Mouse (Mus musculus): Measurements from ENCODE around the gene Lemd1. TPM values are rescaled to one million over a fixed set of nuclear protein-coding genes. Genes with fewer than 3 reads are reported as not detected.
"Not testable (repeated sequence)": the region's sequence is repeated elsewhere in the genome, so short reads cannot be mapped to it uniquely, and the experiment has no call there.

The Lemd1 gene
- total RNA-seq, 1 experiment from 2014 or later: not detected

DNA sequence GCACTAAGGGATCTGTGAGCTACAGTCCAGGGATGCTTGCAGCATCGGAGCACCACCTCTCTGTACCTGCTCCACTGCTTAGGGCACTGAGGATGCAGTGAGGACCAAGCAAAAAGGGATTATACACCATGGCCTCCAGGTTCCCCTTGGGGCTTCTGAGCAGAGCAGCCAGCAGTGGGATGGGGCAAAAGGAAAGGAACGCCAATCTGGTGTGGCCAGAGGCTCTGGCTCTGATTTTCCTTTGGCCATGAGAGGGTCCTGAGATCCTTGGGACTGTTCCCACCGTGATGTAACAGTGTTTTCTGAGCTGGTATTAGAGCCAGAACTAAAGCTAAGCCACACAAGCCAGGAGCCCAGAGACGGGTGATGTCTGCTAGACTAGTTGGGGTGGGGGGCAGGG is 31.6 kb upstream of the Lemd1 start:
- no peak for ATAC-seq (replicated peaks in 1 of 2; ENCODE audit: insufficient read depth in 1 of 2, low FRiP score in 2 of 2, low TSS enrichment in 1 of 2, low read depth in 1 of 2, poor library complexity in 2 of 2, severe bottlenecking in 2 of 2)

DNA sequence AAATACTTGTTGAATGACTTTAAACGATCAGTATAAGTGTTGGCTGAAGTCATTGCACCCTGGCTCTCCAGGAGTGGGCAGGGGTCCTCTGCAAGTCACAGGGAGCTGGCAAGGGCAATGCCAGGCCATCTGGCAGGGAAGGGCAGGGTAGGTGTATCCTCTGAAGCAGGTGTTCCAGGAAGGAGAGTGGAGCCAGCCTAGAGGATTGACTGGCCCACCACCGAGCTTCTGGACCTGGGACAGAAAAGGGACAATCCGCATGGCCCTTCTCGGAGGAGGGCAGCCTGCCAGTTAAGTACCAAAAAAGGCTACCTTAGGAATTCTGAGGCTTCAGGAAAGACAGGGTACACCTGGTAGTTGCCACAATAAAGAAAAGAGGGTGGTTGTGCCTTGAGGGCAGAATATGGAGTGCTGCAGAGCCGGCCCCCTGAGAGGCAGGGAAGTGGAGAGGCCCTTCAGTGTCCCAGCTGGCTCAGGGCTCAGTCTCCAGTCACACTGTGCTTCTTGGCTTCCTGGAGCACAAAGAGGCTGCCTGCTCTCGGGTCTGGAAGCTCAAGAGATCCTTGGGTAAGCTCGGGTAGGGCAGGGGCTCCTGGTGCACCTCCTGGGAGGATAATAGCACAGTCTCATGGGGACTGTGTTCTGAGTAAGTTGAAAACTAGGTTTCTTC is 29.9 kb upstream of the Lemd1 start:
- ATAC-seq (replicated peaks in 1 of 2; ENCODE audit: insufficient read depth in 1 of 2, low FRiP score in 2 of 2, low TSS enrichment in 1 of 2, low read depth in 1 of 2, poor library complexity in 2 of 2, severe bottlenecking in 2 of 2): no peak

DNA sequence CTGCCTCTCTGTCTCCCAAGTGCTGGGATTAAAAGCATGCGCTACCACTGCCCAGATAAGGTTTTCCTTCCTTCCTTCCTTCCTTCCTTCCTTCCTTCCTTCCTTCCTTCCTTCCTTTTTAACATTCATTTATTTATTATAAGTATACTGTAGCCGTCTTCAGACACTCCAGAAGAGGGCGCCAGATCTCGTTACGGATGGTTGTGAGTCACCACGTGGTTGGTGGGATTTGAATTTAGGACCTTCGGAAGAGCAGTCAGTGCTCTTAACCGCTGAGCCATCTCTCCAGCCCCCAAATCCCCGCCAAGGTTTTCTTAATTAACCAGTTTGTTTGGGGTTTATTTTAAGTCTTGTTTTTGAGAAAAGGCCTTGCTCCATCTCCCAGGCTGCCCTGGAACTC is 28.6 kb upstream of the Lemd1 start:
- ATAC-seq (replicated peaks in 1 of 2; ENCODE audit: insufficient read depth in 1 of 2, low FRiP score in 2 of 2, low TSS enrichment in 1 of 2, low read depth in 1 of 2, poor library complexity in 2 of 2, severe bottlenecking in 2 of 2): not testable (repeated sequence)

DNA sequence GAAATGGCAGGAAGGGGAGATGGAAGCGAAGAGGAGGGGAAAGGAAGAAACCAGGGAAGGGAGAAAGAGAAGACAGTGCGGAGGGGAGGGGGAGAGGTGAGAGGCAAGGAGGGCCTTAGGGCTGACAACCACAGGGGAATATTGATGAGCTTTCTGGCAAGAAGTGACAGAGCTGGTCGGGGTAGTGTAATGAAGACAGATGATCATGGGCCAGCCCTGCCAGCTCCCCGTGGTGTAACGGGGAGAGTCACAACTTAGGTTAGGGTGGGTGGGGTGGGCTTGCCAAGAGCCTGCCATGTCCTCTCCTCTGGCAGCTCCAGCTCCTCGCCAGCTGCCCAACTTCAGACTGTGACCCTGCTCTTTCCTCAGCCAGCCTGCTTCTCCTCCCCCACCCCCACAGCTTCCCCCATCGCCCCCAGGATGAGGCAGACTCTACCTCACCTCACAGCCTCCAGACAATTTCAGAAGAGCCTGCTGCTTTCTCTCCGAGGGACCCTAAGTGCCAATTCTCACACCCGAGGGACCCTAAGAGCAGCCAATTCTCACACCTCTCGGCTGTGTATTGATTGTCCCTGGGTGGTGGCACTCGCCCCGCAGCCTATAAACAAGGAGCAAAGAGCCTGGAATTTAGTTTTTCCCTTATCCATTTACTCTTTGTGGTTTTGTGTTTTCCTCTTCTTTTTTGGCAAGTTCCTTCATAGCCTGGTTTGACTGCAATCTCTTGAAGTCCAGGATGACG is 26.3 kb upstream of the Lemd1 start:
- no peak for ATAC-seq (replicated peaks in 1 of 2; ENCODE audit: insufficient read depth in 1 of 2, low FRiP score in 2 of 2, low TSS enrichment in 1 of 2, low read depth in 1 of 2, poor library complexity in 2 of 2, severe bottlenecking in 2 of 2)

DNA sequence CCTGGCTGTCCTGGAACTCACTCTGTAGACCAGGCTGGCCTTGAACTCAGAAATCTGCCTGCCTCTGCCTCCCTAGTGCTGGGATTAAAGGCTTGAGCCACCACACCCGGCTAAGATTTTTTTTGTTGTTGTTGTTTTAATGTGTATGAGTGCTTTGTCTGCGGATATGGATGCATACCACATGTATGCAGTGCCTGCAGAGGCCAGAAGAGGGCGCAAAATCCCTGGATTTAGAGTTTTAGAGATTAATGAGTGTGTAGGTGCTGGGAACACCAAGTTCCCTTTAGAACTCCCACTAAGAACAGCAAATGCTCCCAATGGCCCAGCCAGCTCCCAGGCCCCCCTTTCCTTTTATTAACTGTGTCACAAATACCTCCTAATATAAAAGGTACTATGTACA is 25.4 kb upstream of the Lemd1 start:
- no peak for ATAC-seq (replicated peaks in 1 of 2; ENCODE audit: insufficient read depth in 1 of 2, low FRiP score in 2 of 2, low TSS enrichment in 1 of 2, low read depth in 1 of 2, poor library complexity in 2 of 2, severe bottlenecking in 2 of 2)

DNA sequence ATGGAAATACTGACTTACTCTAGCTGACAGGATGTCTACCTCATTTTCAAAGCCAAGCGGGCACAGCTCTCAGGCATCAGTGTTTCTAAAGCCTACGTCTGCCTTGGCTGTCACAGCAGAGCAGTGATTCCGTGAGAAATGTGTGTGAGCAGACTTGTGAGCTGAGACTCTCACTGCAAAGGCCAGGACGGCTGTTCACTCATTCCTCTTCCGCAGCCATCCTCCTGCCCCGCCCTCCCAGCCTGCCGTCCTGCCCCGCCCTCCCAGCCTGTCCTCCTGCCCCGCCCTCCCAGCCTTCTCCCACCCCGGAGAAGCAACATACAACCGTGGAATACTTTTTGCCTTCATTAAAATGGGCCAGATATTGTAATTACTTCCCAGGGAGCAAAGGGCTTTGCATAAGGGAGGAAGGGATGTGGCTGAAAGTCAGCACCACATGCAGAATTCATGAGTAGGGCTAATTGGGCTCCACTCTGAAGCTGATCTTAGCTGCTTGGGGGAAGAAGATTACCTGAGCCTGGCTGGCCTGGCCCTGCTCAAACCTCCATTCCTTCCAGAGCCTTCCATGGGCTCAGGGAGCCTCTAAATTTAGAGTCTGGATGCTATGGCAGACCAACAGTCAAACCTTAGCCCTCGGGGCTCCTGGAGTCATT is 23.0 kb upstream of the Lemd1 start:
- ATAC-seq (replicated peaks in 1 of 2; ENCODE audit: insufficient read depth in 1 of 2, low FRiP score in 2 of 2, low TSS enrichment in 1 of 2, low read depth in 1 of 2, poor library complexity in 2 of 2, severe bottlenecking in 2 of 2): 0 out of 4 replicates have a peak, but pooled peaks of 1 of the 2 experiments have one; percentile 22

DNA sequence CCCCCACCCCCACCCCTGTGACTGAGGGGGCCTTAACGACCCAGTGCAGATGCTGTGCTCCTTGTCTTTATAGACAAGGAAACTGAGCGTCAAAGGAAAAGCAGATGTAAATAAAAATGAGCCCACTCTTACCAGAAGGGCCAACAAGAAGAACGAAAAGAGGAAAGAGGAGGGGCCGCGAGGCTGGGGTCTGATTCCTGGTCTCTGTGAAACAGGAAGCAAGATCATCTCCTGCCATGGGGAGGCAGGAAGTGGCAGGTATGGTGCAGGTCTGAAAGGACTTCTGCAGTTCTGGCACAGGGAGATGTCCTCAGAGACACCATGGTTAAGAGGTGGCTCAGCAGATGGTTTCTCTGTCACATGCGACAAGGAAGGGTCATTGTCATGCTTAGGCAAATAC is 20.5 kb upstream of the Lemd1 start:
- ATAC-seq (replicated peaks in 1 of 2; ENCODE audit: insufficient read depth in 1 of 2, low FRiP score in 2 of 2, low TSS enrichment in 1 of 2, low read depth in 1 of 2, poor library complexity in 2 of 2, severe bottlenecking in 2 of 2): no peak

DNA sequence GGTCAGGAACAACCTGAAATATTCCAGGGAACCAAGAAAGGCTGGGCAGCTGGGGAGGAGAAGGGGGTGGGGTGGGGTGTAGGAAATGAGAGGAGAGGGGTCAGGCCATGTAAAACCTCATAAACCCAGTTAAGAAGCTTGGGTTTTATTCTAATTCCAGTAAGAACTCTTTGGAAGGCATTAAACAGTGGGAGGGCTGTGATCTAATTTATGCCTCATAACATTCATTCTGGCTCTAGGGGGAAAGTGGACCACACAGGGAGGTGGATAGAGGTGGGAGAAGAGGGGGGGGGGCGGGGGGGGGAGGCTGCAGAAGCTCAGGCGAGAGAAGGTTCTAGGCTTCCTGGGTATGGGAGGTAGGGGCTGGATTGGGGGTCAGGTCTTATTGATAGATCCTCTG is 19.6 kb upstream of the Lemd1 start:
- ATAC-seq (replicated peaks in 1 of 2; ENCODE audit: insufficient read depth in 1 of 2, low FRiP score in 2 of 2, low TSS enrichment in 1 of 2, low read depth in 1 of 2, poor library complexity in 2 of 2, severe bottlenecking in 2 of 2): no peak

DNA sequence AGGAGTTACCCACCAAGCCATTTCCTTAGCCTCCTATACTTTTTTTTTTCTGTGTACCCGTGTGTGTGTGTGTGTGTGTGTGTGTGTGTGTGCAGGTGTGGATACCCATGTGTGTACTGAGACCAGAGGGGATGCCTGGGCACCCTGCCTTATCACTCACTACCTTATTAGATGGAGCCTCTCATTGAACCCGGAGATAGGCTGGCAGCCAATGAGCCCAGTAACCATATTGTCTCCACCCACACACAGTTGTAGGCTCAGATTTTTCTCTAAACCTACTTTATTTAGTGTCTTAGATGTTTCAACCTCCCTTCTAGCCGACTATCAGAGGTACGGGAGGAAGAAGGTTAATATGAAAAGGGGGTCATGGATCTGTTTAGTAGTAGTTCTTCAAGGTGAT is 4.9 kb upstream of the Lemd1 start:
- ATAC-seq (replicated peaks in 1 of 2; ENCODE audit: insufficient read depth in 1 of 2, low FRiP score in 2 of 2, low TSS enrichment in 1 of 2, low read depth in 1 of 2, poor library complexity in 2 of 2, severe bottlenecking in 2 of 2): no peak

DNA sequence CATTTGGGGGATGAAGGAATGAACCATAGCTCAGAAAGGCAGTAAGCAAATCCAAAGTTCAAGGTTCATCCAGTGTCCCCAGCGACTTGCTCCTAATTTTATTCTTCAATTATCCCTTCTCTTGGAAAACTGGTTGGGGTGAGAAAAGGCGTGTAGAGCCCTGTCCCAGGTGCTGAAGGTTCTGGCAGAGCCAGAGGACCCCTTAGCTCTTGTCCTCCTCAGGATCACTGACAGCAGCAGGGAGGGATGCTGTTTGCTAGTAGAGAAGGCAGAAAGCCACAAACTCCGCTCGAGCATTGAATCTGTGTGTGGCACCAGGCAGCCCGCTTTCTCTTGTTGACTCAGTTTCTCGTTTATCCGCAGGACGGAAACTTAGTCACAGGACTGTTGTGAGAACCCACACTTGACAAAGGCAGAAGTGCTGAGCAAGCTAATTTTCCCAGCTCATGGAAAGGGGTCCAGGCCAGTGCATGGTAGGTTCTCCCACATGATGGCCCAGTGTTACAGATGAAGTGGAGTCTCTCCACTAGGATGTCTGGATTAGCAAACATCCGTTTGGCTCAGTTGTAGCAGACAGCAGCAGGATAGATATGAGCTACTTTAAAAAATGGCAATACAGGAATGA is 2.7 kb upstream of the Lemd1 start:
- ATAC-seq (replicated peaks in 1 of 2; ENCODE audit: insufficient read depth in 1 of 2, low FRiP score in 2 of 2, low TSS enrichment in 1 of 2, low read depth in 1 of 2, poor library complexity in 2 of 2, severe bottlenecking in 2 of 2): no peak

DNA sequence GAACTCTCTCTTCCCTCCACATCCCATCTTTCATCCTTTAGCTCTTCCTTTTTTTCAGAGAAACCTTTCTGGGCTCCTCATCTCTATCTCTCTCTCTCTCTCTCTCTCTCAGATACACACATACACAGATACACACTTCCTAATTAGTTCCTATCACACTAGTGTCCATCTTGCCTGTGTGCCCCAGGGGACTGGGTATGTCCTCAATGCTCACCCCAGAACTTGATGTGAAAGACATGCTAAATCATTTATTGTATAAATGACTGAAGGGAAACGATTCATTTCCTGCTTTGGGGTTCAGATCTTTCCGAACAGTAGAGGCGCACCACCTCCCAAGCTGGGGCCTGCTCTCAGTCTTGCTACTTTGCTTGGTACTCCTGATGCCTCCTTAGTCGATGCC is 2.0 kb upstream of the Lemd1 start:
- no peak for ATAC-seq (replicated peaks in 1 of 2; ENCODE audit: insufficient read depth in 1 of 2, low FRiP score in 2 of 2, low TSS enrichment in 1 of 2, low read depth in 1 of 2, poor library complexity in 2 of 2, severe bottlenecking in 2 of 2)

DNA sequence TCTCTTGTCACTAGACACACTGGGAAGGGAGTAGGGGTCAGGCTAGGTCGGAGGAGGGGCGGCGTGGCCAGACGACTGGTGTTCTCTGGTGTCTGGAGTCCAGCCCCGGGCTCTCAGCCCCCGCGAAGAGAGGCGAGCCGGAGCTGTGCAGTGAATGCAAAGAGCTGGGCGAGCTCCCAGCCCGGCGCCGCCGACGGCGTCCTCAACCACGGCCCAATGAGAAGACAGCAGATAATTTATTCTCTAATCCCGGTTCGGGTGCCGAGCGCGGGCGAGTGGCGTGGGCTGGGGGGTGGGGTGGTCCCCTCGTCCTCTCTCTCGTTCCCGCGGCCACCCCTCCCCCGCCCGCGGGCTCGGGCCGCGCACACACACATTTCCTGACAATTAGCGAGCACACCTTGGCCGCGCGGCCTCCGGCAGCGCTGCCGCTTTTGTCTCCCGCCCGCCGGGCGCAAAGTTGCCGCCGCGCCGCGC is 1.2 kb upstream of the Lemd1 start:
- ATAC-seq (replicated peaks in 1 of 2; ENCODE audit: insufficient read depth in 1 of 2, low FRiP score in 2 of 2, low TSS enrichment in 1 of 2, low read depth in 1 of 2, poor library complexity in 2 of 2, severe bottlenecking in 2 of 2): no peak

DNA sequence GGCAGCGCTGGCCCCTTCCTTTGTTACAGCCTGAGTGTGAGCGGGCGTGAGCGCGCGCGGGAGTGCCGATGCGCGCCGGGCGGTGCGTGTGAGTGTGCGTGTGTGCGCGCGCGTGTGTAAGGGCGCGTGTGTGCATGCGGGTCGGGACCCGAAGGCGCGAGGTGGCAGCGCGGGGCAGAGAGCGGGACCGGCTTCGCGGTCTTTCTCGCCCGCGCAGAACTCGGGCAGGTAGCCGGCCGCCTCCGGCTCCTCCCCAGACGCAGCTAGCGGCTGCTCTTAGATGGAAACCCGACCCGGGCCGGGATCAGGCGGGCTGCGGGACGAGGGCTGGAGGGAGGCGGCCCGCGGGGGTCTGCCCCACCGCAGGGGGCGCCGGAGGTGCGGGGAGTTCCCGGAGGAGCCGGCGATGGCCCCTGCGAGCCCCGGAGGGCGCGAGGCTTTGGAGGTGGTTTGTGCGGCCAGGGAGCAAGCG is 574 bp upstream of the Lemd1 start:
- no peak for ATAC-seq (replicated peaks in 1 of 2; ENCODE audit: insufficient read depth in 1 of 2, low FRiP score in 2 of 2, low TSS enrichment in 1 of 2, low read depth in 1 of 2, poor library complexity in 2 of 2, severe bottlenecking in 2 of 2)

DNA sequence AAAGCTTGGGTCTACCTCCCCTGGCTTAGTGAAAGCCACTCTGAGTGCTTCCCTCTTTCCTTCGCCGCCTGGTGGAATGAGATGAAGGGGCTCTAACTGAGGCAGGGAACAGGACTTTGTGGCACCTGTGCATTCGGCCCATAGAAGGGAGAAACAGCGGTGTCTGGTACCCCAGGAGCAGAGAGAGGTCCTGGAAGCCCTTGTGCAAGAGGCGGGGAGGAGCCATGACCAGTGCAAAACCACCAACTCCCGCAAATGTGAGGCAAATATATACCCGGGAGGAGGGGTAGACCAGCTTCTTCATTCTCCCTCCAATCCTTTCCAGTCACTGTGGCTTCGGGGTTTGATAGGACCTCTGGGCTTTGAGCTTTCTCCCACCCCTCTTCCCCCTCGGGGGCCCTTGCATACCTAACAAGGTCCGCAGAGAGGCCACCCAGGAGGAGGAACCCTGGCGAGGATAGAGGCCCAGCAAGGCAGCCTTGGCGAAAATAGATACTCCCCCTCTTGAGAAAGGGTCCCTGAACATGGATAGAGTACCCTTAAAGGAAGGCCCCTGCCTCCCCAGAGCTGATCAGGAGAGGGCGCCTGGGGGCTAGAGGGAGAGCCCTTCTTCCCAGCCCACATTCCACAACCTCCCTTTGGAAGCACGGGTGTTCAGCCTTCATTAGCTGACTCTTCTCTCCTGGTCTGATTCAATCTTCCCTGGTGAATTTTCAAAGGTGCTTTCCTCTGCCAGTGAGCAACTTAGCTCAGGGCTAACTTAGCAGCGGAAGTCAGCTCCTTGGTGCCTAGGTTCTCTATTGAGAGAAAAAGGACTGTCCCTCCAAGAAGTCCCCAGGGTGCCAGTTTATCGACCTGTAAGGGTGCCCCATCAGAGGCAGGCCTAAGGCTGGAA is 802 bp downstream of the Lemd1 start:
- ATAC-seq (replicated peaks in 1 of 2; ENCODE audit: insufficient read depth in 1 of 2, low FRiP score in 2 of 2, low TSS enrichment in 1 of 2, low read depth in 1 of 2, poor library complexity in 2 of 2, severe bottlenecking in 2 of 2): 0 out of 4 replicates have a peak, but pooled peaks of 1 of the 2 experiments have one; percentile 9

DNA sequence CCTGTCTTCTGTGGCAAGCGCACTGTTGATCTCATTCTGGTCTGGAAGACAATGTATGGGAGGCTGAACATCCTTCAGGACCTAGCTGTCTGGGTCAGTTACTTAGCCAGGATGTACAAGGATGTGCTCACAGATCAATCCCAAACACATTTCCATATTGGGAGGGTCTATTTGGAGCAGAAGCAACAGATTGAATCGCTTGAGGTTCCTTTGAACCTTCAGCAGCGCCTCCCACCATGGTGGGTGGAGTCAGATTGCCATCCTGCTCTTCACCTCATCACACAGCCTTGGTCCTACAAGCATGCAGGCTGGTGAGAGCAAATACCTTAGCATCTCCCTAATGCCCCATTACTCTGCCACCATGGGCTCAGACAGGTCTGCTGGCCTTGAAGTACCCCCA is 2.6 kb downstream of the Lemd1 start:
- no peak for ATAC-seq (replicated peaks in 1 of 2; ENCODE audit: insufficient read depth in 1 of 2, low FRiP score in 2 of 2, low TSS enrichment in 1 of 2, low read depth in 1 of 2, poor library complexity in 2 of 2, severe bottlenecking in 2 of 2)

DNA sequence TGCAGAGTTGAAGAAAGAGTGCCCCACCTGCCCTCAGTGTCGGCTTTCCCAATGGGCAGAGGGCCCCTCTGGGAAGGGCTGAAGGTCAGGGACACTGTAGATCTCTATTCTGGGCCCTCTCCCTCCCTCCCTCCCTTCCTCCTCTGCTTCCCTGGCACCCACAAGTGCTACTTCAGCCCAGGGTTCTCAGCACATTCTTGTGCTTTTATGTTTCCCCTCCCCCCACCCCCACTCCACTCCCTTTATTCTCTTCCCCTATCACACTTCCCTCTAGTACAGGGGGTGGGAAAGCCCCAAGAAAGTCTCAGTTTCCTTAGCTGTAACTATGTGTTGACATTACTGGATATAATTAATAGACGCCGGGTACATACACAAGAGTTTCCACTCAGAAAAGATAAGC is 3.4 kb downstream of the Lemd1 start:
- ATAC-seq (replicated peaks in 1 of 2; ENCODE audit: insufficient read depth in 1 of 2, low FRiP score in 2 of 2, low TSS enrichment in 1 of 2, low read depth in 1 of 2, poor library complexity in 2 of 2, severe bottlenecking in 2 of 2): no peak

DNA sequence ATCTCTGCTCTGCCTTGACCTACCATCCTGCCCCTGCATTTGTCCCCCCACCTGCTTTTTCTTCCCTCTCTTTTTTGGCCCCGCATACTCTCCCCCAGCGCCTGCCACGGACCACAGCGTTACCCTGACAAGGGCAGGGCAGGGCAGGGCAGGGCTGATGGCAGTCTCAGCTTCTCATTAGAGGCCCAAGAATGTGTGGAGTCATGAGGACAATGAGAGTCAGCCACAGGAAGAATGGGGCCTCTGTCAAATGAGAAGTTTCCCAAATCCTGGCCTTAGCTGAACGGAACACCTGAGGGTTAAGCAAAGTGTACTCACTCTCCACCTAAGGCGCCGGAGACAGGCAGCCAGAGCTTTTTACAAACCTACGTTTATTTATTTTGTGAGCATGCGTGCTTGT is 3.9 kb downstream of the Lemd1 start:
- no peak for ATAC-seq (replicated peaks in 1 of 2; ENCODE audit: insufficient read depth in 1 of 2, low FRiP score in 2 of 2, low TSS enrichment in 1 of 2, low read depth in 1 of 2, poor library complexity in 2 of 2, severe bottlenecking in 2 of 2)
